Mouse (Mus musculus) frontal cortex, adult (tissue): ENCODE data around the gene Srrm4.
"Not testable (repeated sequence)": the region's sequence is repeated elsewhere in the genome, so short reads cannot be mapped to it uniquely, and the experiment has no call there.

Experiments
- ATAC-seq: cut with Nextera tagmentation; 2 replicates; pipeline ENCODE4 v1.9.2; 2017; ENCODE audit warnings: mild to moderate bottlenecking, moderate library complexity, mixed read lengths; ENCODE audit not compliant: low TSS enrichment

Gene Srrm4

DNA sequence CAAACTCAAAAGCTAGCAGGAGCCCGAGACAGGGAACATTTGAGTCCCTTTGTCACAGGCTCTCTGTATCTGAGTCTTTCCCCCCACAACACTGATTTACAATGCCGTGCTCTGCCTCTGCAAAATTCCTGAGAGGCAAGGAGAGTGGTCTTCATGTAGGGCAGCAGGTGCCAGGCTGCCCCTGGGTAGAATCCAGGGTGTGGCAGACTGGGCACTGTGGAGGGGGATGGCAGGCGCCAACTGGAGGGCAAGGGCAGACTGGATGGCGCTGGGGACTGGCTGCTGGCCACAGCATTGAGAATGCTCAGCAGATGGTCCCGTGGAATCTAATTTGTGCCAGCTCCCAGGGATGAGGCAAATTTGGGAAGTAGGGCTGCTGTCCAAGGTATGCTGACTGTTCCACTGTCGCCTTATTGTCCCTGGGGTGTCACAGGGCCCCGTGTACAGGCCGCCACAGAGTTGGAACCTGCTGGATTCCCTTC lies 148.1 kb downstream of the Srrm4 start:
- ATAC-seq, result peak; percentile 24; the same call in 1 of the 2 replicates

GRCm38 (mm10) chr5:116442697-116443458 lies 148.7 kb downstream of the Srrm4 start:
- ATAC-seq, result peak; percentile 49

- peak; percentile 55 for ATAC-seq
Observed at GRCm38 (mm10) chr5:116440251-116440650, 151.4 kb downstream of the Srrm4 start.

DNA sequence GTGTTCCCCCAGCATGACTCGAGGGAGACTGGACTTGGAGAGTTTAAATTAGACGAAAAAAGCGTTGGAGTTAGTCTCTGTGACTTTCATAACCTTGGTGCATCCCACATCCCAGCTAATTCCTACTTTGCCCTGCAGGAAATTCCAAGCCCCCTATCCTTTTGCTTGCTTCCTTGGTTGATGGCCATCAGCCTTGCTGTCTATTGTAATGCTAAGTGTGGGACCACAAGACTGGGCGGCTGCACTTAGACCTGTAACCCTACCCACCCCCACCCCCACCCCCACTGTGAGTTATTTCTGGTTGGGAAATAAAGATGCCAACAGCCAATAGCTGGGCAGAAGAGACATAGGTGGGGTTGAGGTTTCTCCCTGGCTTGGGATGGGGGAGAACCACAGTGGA lies 153.3 kb downstream of the Srrm4 start:
- no peak for ATAC-seq

DNA sequence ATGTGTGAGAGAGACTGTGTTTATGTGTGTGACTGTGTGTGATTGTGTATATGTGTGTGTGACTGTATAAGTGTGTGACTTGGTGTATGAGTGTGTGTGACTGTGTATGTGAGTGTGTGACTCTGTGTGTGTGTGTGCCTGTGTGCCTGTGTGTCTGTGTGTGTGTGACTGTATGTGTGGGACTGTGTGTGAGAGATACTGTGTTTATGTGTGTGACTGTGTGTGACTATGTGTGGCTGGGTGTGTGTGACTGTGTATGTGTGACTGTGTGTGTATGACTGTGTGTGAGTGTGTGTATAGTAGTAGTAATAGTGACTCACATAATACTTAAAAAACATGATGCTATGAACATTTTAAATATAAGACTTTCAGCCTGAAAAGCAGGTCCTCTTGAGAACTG lies 155.5 kb downstream of the Srrm4 start:
- no peak for ATAC-seq

DNA sequence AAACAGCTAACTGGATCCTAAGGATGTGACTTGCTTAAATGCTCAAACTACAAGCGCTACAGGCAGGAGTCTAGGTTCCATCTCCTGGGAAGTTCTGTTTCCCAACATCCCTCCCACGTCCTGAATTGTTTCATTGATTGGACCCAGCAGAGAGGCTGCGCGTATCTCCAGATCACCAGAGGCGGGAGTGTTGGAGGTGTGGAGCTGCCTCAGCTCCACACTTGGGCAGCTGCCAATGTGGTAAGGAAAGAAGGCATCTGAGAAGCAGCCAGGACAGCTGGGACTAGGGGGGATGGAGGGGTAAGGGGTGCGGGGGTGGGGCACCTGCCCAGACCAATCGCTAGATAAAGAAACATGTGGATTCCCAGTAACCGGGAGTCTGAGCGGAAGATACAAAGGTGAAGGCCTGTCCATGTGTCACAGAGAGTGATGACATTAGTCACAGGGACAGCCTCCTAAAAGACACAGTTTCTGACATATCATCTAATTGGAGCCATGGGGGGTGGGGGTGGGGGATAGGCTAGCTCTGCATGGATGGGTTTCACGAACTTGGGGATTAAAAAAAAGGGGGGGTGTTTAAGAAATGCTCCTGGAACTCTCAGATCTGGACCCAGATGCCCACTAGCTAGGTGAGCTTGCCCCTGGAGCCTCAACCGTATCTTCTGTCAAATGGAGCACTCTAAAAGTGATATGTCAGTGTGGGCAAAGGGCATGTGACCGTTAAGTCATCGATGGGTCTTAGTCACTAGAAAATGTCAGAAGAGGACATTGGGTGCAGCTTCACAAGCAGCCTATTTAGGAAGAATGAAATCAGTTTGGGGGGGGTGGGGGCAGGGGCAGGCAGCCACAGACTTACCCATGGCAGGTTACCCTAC lies 156.4 kb downstream of the Srrm4 start:
- ATAC-seq, result peak; percentile 69

GRCm38 (mm10) chr5:116432871-116433270 lies 158.7 kb downstream of the Srrm4 start:
- no peak for ATAC-seq

- no peak for ATAC-seq
Observed at GRCm38 (mm10) chr5:116426701-116427100, 164.9 kb downstream of the Srrm4 start.

- ATAC-seq, result not testable (repeated sequence)
Observed at GRCm38 (mm10) chr5:116425709-116426108, 165.9 kb downstream of the Srrm4 start.

DNA sequence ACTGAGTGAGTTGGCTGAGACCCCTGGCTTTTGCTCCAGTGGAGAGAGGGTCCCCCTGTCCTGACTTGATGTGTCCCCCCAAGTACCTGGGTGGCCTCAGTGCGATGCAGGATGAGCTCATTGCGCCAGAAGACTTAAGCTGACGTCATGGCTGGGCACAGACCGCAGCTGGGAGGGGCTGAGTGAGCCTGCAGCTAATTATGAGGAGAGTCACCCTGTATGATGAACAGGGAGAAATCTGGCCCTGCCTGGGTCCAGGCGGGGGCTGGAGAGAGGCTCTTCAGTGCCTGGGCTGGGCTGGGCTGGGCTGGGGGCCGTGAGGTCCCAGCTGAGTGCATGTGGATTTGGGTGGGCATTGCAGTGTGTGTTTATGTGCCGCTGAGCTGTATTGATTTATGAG lies 166.3 kb downstream of the Srrm4 start:
- ATAC-seq, result no peak

GRCm38 (mm10) chr5:116423746-116424145 lies 167.9 kb downstream of the Srrm4 start:
- ATAC-seq, result no peak

DNA sequence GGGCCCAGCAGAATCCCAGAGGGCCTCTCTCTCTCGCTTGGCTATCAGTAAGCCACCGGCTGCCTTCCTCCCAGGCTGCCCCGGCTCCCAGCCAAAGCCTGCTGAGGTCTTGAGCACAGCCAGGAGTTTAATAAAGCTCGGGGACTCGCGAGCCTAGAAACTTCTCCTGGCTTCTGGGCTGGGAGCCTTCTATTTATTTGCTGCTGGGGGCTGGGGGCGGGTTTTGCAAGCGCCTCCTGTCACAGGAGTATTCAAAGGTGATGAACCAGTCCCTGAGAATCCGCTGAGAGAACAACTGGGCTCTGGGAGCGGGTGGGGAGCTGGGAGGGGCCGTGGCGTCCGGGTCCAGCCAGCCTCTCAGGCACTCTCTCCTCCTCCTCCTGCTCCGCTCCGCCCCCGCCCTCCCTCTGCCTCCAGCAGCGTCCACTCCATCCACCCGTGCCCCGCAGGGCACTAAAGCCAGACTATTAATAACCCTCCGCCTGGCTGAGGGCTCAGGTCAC lies 168.9 kb downstream of the Srrm4 start, which contains the start of gene Hspb8:
Gene Hspb8, minus strand, starts transcription at position 166 of the 503 bp plus-strand sequence.
- peak; percentile 53; the same call in 1 of the 2 replicates for ATAC-seq

DNA sequence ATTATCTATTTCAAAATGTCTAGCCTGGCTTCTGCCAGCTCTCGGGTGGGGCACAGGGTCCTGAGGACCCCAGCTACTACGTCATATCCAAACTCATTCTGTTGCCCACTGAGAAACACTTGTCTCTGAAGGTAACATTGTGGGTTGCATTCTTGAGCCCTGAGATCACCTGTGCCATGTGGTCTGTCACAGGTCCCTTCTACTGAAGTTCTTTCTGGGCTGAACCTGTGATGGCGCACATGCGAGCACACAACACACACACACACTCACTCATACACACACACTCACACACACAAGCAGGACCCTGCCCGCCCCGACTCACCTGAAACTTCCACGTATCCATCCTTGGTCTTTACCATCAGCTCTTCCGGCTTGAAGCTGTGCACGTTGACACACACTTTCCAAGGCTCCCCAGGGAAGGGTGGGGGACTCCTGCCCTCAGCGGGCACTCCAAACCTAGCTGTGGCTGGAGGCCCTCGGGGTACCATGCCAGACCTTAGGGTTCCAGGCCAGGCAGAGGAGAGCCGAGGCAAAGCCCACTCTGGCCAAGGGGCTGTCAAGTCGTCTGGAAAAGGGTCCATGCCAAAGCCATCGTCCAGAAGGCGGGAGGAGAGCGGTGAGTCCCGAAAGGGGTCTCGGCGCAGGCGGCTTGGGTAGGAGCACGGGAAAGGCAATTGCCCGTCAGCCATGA lies 169.7 kb downstream of the Srrm4 start:
- no peak for ATAC-seq

GRCm38 (mm10) chr5:116420759-116421225 lies 170.8 kb downstream of the Srrm4 start:
- peak; percentile 47; the same call in 1 of the 2 replicates for ATAC-seq

- no peak for ATAC-seq
Observed at GRCm38 (mm10) chr5:116420213-116420612, 171.4 kb downstream of the Srrm4 start.

- ATAC-seq, result no peak
Observed at GRCm38 (mm10) chr5:116419322-116420045, 172.1 kb downstream of the Srrm4 start.

- ATAC-seq, result no peak
Observed at GRCm38 (mm10) chr5:116416208-116416607, 175.4 kb downstream of the Srrm4 start.

- no peak for ATAC-seq
Observed at GRCm38 (mm10) chr5:116409689-116410590, 181.7 kb downstream of the Srrm4 start.

- no peak for ATAC-seq
Observed at GRCm38 (mm10) chr5:116408965-116409364, 182.7 kb downstream of the Srrm4 start.

GRCm38 (mm10) chr5:116407936-116408335 lies 183.7 kb downstream of the Srrm4 start:
- ATAC-seq, result no peak
